Mouse (Mus musculus) CH12.LX (cell line): Measurements from ENCODE around the gene Mex3d.

ENCODE experiments used
- CTCF ChIP-seq, 2 experiments: IDR thresholded peaks in 1 of 2; conservative IDR thresholded peaks in 1 of 2; 2 replicates each; pipeline ENCODE4 v1.5.1; 2011 to 2012; ENCODE audit warnings: low read depth in 2 of 2, low read length in 2 of 2, improper control_type of control experiment in 1 of 2, inconsistent platforms in 1 of 2, mild to moderate bottlenecking in 1 of 2, moderate library complexity in 1 of 2
- EP300 ChIP-seq: IDR thresholded peaks from 2 replicates; pipeline ENCODE4 v1.6.1; 2011; ENCODE audit warnings: low read length, improper control_type of control experiment
- HCFC1 ChIP-seq: IDR thresholded peaks from 2 replicates; pipeline ENCODE4 v1.6.1; 2012; ENCODE audit warnings: low read depth, mild to moderate bottlenecking, inconsistent platforms, low read length, improper control_type of control experiment
- KAT2A ChIP-seq: IDR thresholded peaks from 2 replicates; pipeline ENCODE4 v1.6.1; 2012; ENCODE audit warnings: low read length, improper control_type of control experiment, inconsistent platforms; ENCODE audit not compliant: insufficient replicate concordance
- MAX ChIP-seq: IDR thresholded peaks from 2 replicates; pipeline ENCODE4 v1.6.1; 2011; ENCODE audit warnings: low read length, improper control_type of control experiment
- POLR2A ChIP-seq: IDR thresholded peaks from 2 replicates; pipeline ENCODE4 v1.6.1; 2011; ENCODE audit warnings: low read depth, mild to moderate bottlenecking, improper control_type of control experiment, low read length
- RAD21 ChIP-seq: IDR thresholded peaks from 2 replicates; pipeline ENCODE4 v1.6.1; 2011; ENCODE audit warnings: low read depth, mild to moderate bottlenecking, low read length, improper control_type of control experiment, moderate library complexity
- SIN3A ChIP-seq: IDR thresholded peaks from 2 replicates; pipeline ENCODE4 v1.6.1; 2012; ENCODE audit warnings: low read length, improper control_type of control experiment, inconsistent platforms
- SMC3 ChIP-seq: IDR thresholded peaks from 2 replicates; pipeline ENCODE4 v1.6.1; 2011; ENCODE audit warnings: low read depth, low read length, improper control_type of control experiment
- TCF12 ChIP-seq: IDR thresholded peaks from 2 replicates; pipeline ENCODE4 v1.6.1; 2014; ENCODE audit warnings: low read depth, mild to moderate bottlenecking, inconsistent platforms, low read length, improper control_type of control experiment
- USF2 ChIP-seq: conservative IDR thresholded peaks from 2 replicates; pipeline ENCODE4 v1.6.1; 2011; ENCODE audit warnings: low read depth, low read length, improper control_type of control experiment

GRCm38 (mm10) chr10:80421651-80422472, 34.4 kb upstream of the Mex3d start:
- TF ChIP-seq CTCF (conservative IDR thresholded peaks at IDR 0.05 in 1 of 2, IDR thresholded peaks at IDR 0.05 in 1 of 2; ENCODE audit: low read depth in 2 of 2, low read length in 2 of 2), result no peak
- TF ChIP-seq POLR2A, result no peak
- TF ChIP-seq RAD21, result no peak
- TF ChIP-seq MAX, result no peak
- TF ChIP-seq SIN3A, result no peak
- no peak for TF ChIP-seq KAT2A
- TF ChIP-seq HCFC1, result no peak
- TF ChIP-seq USF2, result no peak
- no peak for TF ChIP-seq EP300
- no peak for TF ChIP-seq TCF12
- TF ChIP-seq SMC3, result no peak
